ENCODE assay signal across 8 mouse cellular contexts in genomic region chr1:86434439-86435201, GRCm38 (mm10). TPM values are rescaled to one million over a fixed set of nuclear protein-coding genes. Genes with fewer than 3 reads are reported as not detected.
DNase-seq lines count a peak whose midpoint lies in the region; ATAC-seq and TF ChIP-seq lines count a peak whose summit lies in the region.

No protein-coding gene starts in this region.

- peak overlapping the region; percentile 81 for H3K9ac ChIP-seq in ES-E14 (ENCODE audit: insufficient read depth, low read depth, low read length, poor library complexity, severe bottlenecking)
- peak overlapping the region; percentile 74 for H3K9ac ChIP-seq in forebrain, embryonic 16.5 days (replicated peaks; ENCODE audit: low read depth, low read length)
- peak overlapping the region; percentile 64 for H3K9ac ChIP-seq in lung, embryonic 15.5 days

- no peak overlapping the region for H3K27ac ChIP-seq in ES-E14 (ENCODE audit: insufficient read depth, low read depth, low read length, poor library complexity, severe bottlenecking)
- H3K27ac ChIP-seq in forebrain, embryonic 16.5 days (ENCODE audit: low read length) = peak overlapping the region; percentile 98
- peak overlapping the region; percentile 99 for H3K27ac ChIP-seq in lung, embryonic 15.5 days

- H3K4me3 ChIP-seq in ES-E14 (ENCODE audit: insufficient read depth in 1 of 2, low read depth in 1 of 2, low read length in 2 of 2, poor library complexity in 1 of 2, severe bottlenecking in 1 of 2) = peak overlapping the region; percentile 42 to 69
- peak overlapping the region; percentile 47 for H3K4me3 ChIP-seq in forebrain, embryonic 16.5 days (replicated peaks; ENCODE audit: low read length)
- H3K4me3 ChIP-seq in lung, embryonic 15.5 days = peak overlapping the region; percentile 49

- 1% methylated on average over 45 of the region's 46 CpGs for WGBS in forebrain, embryonic 16.5 days
- WGBS in lung, embryonic 15.5 days = 3% methylated on average over 46 of the region's 46 CpGs

- in situ Hi-C loops in ES-E14 (cut with MboI; ENCODE audit: low sequenced_read_pairs in 2 of 2, unreplicated experiment in 2 of 2) = no loop called here

- peak overlapping the region; percentile 77 for H3K4me2 ChIP-seq in forebrain, embryonic 16.5 days (ENCODE audit: low read length)
- peak overlapping the region; percentile 87 for H3K4me2 ChIP-seq in lung, embryonic 15.5 days

- no peaks in the 10 kb centered on the region for H3K9me3 ChIP-seq in ES-E14 (ENCODE audit: control insufficient read depth, insufficient read depth, low read depth, low read length)
- no peaks in the 10 kb centered on the region for H3K9me3 ChIP-seq in forebrain, embryonic 16.5 days (ENCODE audit: control insufficient read depth, low read length)
- no peaks in the 10 kb centered on the region for H3K9me3 ChIP-seq in lung, embryonic 15.5 days

- peaks cover 0 to 27% of the 10 kb centered on the region in 2 experiments; a peak in 2 of 4 replicates for H3K4me1 ChIP-seq in ES-E14 (ENCODE audit: control insufficient read depth in 2 of 2, insufficient read depth in 2 of 2, low read length in 2 of 2, poor library complexity in 1 of 2)
- H3K4me1 ChIP-seq in forebrain, embryonic 16.5 days (replicated peaks; ENCODE audit: control insufficient read depth, insufficient read depth, low read length) = peaks cover 24% of the 10 kb centered on the region
- H3K4me1 ChIP-seq in lung, embryonic 15.5 days = peaks cover 52% of the 10 kb centered on the region

- H3K36me3 ChIP-seq in ES-E14 (ENCODE audit: control insufficient read depth, insufficient read depth, low read length, poor library complexity, severe bottlenecking) = no peaks in the 10 kb centered on the region
- no peaks in the 10 kb centered on the region for H3K36me3 ChIP-seq in forebrain, embryonic 16.5 days (ENCODE audit: control insufficient read depth, insufficient read depth)
- no peaks in the 10 kb centered on the region for H3K36me3 ChIP-seq in lung, embryonic 15.5 days

- H3K27me3 ChIP-seq in forebrain, embryonic 16.5 days (replicated peaks; ENCODE audit: control insufficient read depth, insufficient read depth, low read length) = no peaks in the 10 kb centered on the region
- H3K27me3 ChIP-seq in lung, embryonic 15.5 days = no peaks in the 10 kb centered on the region

- peak; percentile 89 for ATAC-seq in forebrain, embryonic 16.5 days
- peak; percentile 94 for ATAC-seq in lung, embryonic 15.5 days (ENCODE audit: borderline replicate concordance, extremely low read depth, low FRiP score, low TSS enrichment)

- peak; percentile 99 for DNase-seq in ES-E14 (ENCODE audit: low read depth, low spot score)
- peak; percentile 94 for DNase-seq in cerebellum, adult 11-12 months
- peak; percentile 99 for DNase-seq in heart, postnatal 4 days
- DNase-seq in layer of hippocampus, adult 8-10 months (ENCODE audit: low spot score in 2 of 2) = peak; percentile 99
- peak; percentile 96 for DNase-seq in ovary, adult 18-20 months (ENCODE audit: low spot score)
- peak; percentile 96 for DNase-seq in thymus, postnatal 0 days (ENCODE audit: low spot score)

TF ChIP-seq in ES-E14, 5 proteins besides CTCF, POLR2A, EP300 and RAD21:
- TF ChIP-seq CHD2 (IDR thresholded peaks at IDR 0.05; ENCODE audit: low read depth, low read length) (no peak), HCFC1 (IDR thresholded peaks at IDR 0.05; ENCODE audit: borderline replicate concordance, insufficient read depth, low read length) (no peak), MAFK (IDR thresholded peaks at IDR 0.05; ENCODE audit: insufficient read depth, low read depth, low read length) (no peak), ZNF384 (IDR thresholded peaks at IDR 0.05; ENCODE audit: low read depth, low read length) (no peak), ZC3H11A (IDR thresholded peaks at IDR 0.05; ENCODE audit: borderline replicate concordance, low read depth, low read length) (no peak)

RNA-seq across cellular contexts. Expression of gene Tex44, which starts 8.5 kb away (rescaled TPM):
- 0.11 TPM in 1 of 2 replicates, not detected in the other for total RNA-seq in ES-E14 (2012; rRNA removed)
- not detected in 2 replicates for polyA plus RNA-seq in forebrain, embryonic 16.5 days (2015; fragmentation: Nextera tagmentation; extraction: Ambion mirVana)
- not detected for total RNA-seq in heart, postnatal 4 days (2021)
- total RNA-seq in layer of hippocampus, adult 8-10 months (2022) = not detected
- polyA plus RNA-seq in lung, embryonic 15.5 days (2015; fragmentation: Nextera tagmentation; extraction: Ambion mirVana) = not detected in 2 replicates
- 0.08 TPM in 1 of 2 replicates, not detected in the other for polyA plus RNA-seq in thymus, postnatal 0 days (2015; fragmentation: Nextera tagmentation; extraction: Ambion mirVana)

RNA-seq across cellular contexts. Expression of gene Nmur1, which starts 8.6 kb away (rescaled TPM):
- 0.18 TPM in 1 of 2 replicates, not detected in the other for total RNA-seq in ES-E14 (2012; rRNA removed)
- not detected in 2 replicates for polyA plus RNA-seq in forebrain, embryonic 16.5 days (2015; fragmentation: Nextera tagmentation; extraction: Ambion mirVana)
- not detected for total RNA-seq in heart, postnatal 4 days (2021)
- total RNA-seq in layer of hippocampus, adult 8-10 months (2022) = not detected
- polyA plus RNA-seq in lung, embryonic 15.5 days (2015; fragmentation: Nextera tagmentation; extraction: Ambion mirVana) = 0.17 TPM in 1 of 2 replicates, not detected in the other
- 0.17 TPM in 1 of 2 replicates, not detected in the other for polyA plus RNA-seq in thymus, postnatal 0 days (2015; fragmentation: Nextera tagmentation; extraction: Ambion mirVana)
